Mouse (Mus musculus): ENCODE measurements at regions not wholly inside any gene's neighbourhood (a gene's known extent, or its start where the extent isn't known, plus 50 kb on each side); places are given as distances from the start of the nearest gene placed in this dataset.

- Histone ChIP-seq H3K9me3 (replicated peaks; ENCODE audit: low read length) (no peaks in the 10 kb centered on the region), H3K9ac (ENCODE audit: insufficient read depth, low read depth) (no peak overlapping the region), H3K4me2 (ENCODE audit: insufficient read depth, low read depth, poor library complexity, severe bottlenecking) (no peak overlapping the region), H3K27ac (ENCODE audit: insufficient read depth, low read depth) (no peak overlapping the region), H3K4me1 (ENCODE audit: control insufficient read depth in 1 of 2, insufficient read depth in 2 of 2) (no peaks in the 10 kb centered on the region), H3K27me3 (replicated peaks) (no peaks in the 10 kb centered on the region), H3K79me2 (replicated peaks; ENCODE audit: control insufficient read depth, extremely low read depth, insufficient read depth, poor library complexity, severe bottlenecking) (no peaks in the 10 kb centered on the region), H3K4me3 (replicated peaks in 1 of 3; ENCODE audit: low read depth in 2 of 3, low read length in 2 of 3, poor library complexity in 1 of 3) (no peak overlapping the region), H3K36me3 (replicated peaks in 1 of 2; ENCODE audit: control insufficient read depth in 1 of 2, insufficient read depth in 1 of 2, low read length in 1 of 2) (no peaks in the 10 kb centered on the region)
- no peak for TF ChIP-seq TCF12 (IDR thresholded peaks at IDR 0.05; ENCODE audit: low read depth, low read length)
- TF ChIP-seq UBTF (IDR thresholded peaks at IDR 0.05; ENCODE audit: low read depth, low read length), result no peak
- no peak for TF ChIP-seq KAT2A (IDR thresholded peaks at IDR 0.05; ENCODE audit: insufficient replicate concordance, low read length)
- no peak for TF ChIP-seq MAFK (IDR thresholded peaks at IDR 0.05; ENCODE audit: insufficient replicate concordance, low read length)
- no peak for TF ChIP-seq ETS1 (conservative IDR thresholded peaks at IDR 0.05; ENCODE audit: low read depth, low read length)
- no peak for TF ChIP-seq SMC3 (IDR thresholded peaks at IDR 0.05; ENCODE audit: low read depth, low read length)
- no peak for TF ChIP-seq RAD21 (IDR thresholded peaks at IDR 0.05; ENCODE audit: low read depth, low read length)
- dilution Hi-C loops (cut with MboI; ENCODE audit: extremely low pct_ligation_motif_present, extremely low pct_unique_long_range_greater_than_20kb, low sequenced_read_pairs) (no loop called here), in situ Hi-C loops (cut with MboI; ENCODE audit: low pct_ligation_motif_present, low pct_unique_long_range_greater_than_20kb, low sequenced_read_pairs) (no loop called here)
- DNase-seq (ENCODE audit: extremely low read depth), result no peak
Measured at GRCm38 (mm10) chr4:12671399-12671798, 499.6 kb upstream of the Fam92a start.

GRCm38 (mm10) chr4:12663176-12663575, 491.4 kb upstream of the Fam92a start:
- H3K36me3 ChIP-seq (replicated peaks in 1 of 2; ENCODE audit: control insufficient read depth in 1 of 2, insufficient read depth in 1 of 2, low read length in 1 of 2), result no peaks in the 10 kb centered on the region
- no peak overlapping the region for H3K27ac ChIP-seq (ENCODE audit: insufficient read depth, low read depth)
- no peaks in the 10 kb centered on the region for H3K27me3 ChIP-seq (replicated peaks)
- TF ChIP-seq RAD21 (IDR thresholded peaks at IDR 0.05; ENCODE audit: low read depth, low read length) (no peak), JUN (IDR thresholded peaks at IDR 0.05; ENCODE audit: insufficient read depth, low read depth, low read length) (no peak), JUND (conservative IDR thresholded peaks at IDR 0.05; ENCODE audit: low read depth, low read length) (no peak), MEF2A (IDR thresholded peaks at IDR 0.05; ENCODE audit: borderline replicate concordance, low read depth, low read length) (no peak), UBTF (IDR thresholded peaks at IDR 0.05; ENCODE audit: low read depth, low read length) (no peak), MAFK (IDR thresholded peaks at IDR 0.05; ENCODE audit: insufficient replicate concordance, low read length) (no peak), POLR2A (IDR thresholded peaks at IDR 0.05; ENCODE audit: low read depth, low read length) (no peak), CTCF (conservative IDR thresholded peaks at IDR 0.05 in 1 of 2, IDR thresholded peaks at IDR 0.05 in 1 of 2; ENCODE audit: low read depth in 2 of 2, low read length in 2 of 2) (no peak), USF2 (conservative IDR thresholded peaks at IDR 0.05; ENCODE audit: low read depth, low read length) (no peak), TCF12 (IDR thresholded peaks at IDR 0.05; ENCODE audit: low read depth, low read length) (no peak), PAX5 (IDR thresholded peaks at IDR 0.05; ENCODE audit: low read length) (no peak), CHD1 (IDR thresholded peaks at IDR 0.05; ENCODE audit: low read depth, low read length) (no peak), ZKSCAN1 (IDR thresholded peaks at IDR 0.05; ENCODE audit: borderline replicate concordance, low read depth, low read length) (no peak), ELF1 (IDR thresholded peaks at IDR 0.05; ENCODE audit: low read depth, low read length) (no peak)
- in situ Hi-C loops (cut with MboI; ENCODE audit: low pct_ligation_motif_present, low pct_unique_long_range_greater_than_20kb, low sequenced_read_pairs) (no loop called here), dilution Hi-C loops (cut with MboI; ENCODE audit: extremely low pct_ligation_motif_present, extremely low pct_unique_long_range_greater_than_20kb, low sequenced_read_pairs) (no loop called here)
- no peak overlapping the region for H3K4me3 ChIP-seq (replicated peaks in 1 of 3; ENCODE audit: low read depth in 2 of 3, low read length in 2 of 3, poor library complexity in 1 of 3)
- no peaks in the 10 kb centered on the region for H3K9me3 ChIP-seq (replicated peaks; ENCODE audit: low read length)
- DNase-seq (ENCODE audit: extremely low read depth), result no peak
- H3K4me1 ChIP-seq (ENCODE audit: control insufficient read depth in 1 of 2, insufficient read depth in 2 of 2), result peaks cover 0 to 4% of the 10 kb centered on the region in 2 experiments; a peak in 1 of 4 replicates
- H3K4me2 ChIP-seq (ENCODE audit: insufficient read depth, low read depth, poor library complexity, severe bottlenecking), result no peak overlapping the region
- H3K9ac ChIP-seq (ENCODE audit: insufficient read depth, low read depth), result no peak overlapping the region
- no peaks in the 10 kb centered on the region for H3K79me2 ChIP-seq (replicated peaks; ENCODE audit: control insufficient read depth, extremely low read depth, insufficient read depth, poor library complexity, severe bottlenecking)
